Mouse (Mus musculus): Measurements from ENCODE around the gene Cdh23. TPM values are rescaled to one million over a fixed set of nuclear protein-coding genes. Genes with fewer than 3 reads are reported as not detected.

Cdh23 gene
- total RNA-seq, 4 experiments from 2014 or later, result 1.4 to 3.1 (median 2.1) TPM

- no peak for DNase-seq
Observed at GRCm38 (mm10) chr10:60463953-60464647, 232.2 kb downstream of the Cdh23 start.

GRCm38 (mm10) chr10:60456662-60457397 is 239.5 kb downstream of the Cdh23 start:
- no peak for DNase-seq

- no peak for DNase-seq
Observed at GRCm38 (mm10) chr10:60455193-60455592, 241.1 kb downstream of the Cdh23 start.

GRCm38 (mm10) chr10:60447186-60447585 is 249.1 kb downstream of the Cdh23 start:
- no peak for DNase-seq

- DNase-seq, result peak; percentile 30
Observed at GRCm38 (mm10) chr10:60445031-60445593, 251.2 kb downstream of the Cdh23 start.

GRCm38 (mm10) chr10:60443078-60443477 is 253.2 kb downstream of the Cdh23 start:
- DNase-seq, result no peak

GRCm38 (mm10) chr10:60442321-60442720 is 254.0 kb downstream of the Cdh23 start:
- DNase-seq, result no peak

- no peak for DNase-seq
Observed at GRCm38 (mm10) chr10:60432679-60433078, 263.6 kb downstream of the Cdh23 start.

- DNase-seq, result no peak
Observed at GRCm38 (mm10) chr10:60430591-60430990, 265.7 kb downstream of the Cdh23 start.

GRCm38 (mm10) chr10:60430001-60430400 is 266.3 kb downstream of the Cdh23 start:
- DNase-seq, result no peak

- DNase-seq, result no peak
Observed at GRCm38 (mm10) chr10:60422756-60423155, 273.5 kb downstream of the Cdh23 start.

GRCm38 (mm10) chr10:60419624-60420023 is 276.7 kb downstream of the Cdh23 start:
- DNase-seq, result no peak

GRCm38 (mm10) chr10:60418137-60418536 is 278.2 kb downstream of the Cdh23 start:
- no peak for DNase-seq

GRCm38 (mm10) chr10:60417041-60417440 is 279.2 kb downstream of the Cdh23 start:
- DNase-seq, result no peak

GRCm38 (mm10) chr10:60413756-60414155 is 282.5 kb downstream of the Cdh23 start:
- DNase-seq, result no peak

- DNase-seq, result no peak
Observed at GRCm38 (mm10) chr10:60411794-60412193, 284.5 kb downstream of the Cdh23 start.

- DNase-seq, result no peak
Observed at GRCm38 (mm10) chr10:60407831-60408230, 288.5 kb downstream of the Cdh23 start.

- no peak for DNase-seq
Observed at GRCm38 (mm10) chr10:60405460-60406177, 290.7 kb downstream of the Cdh23 start.

- no peak for DNase-seq
Observed at GRCm38 (mm10) chr10:60400507-60401295, 295.6 kb downstream of the Cdh23 start.

GRCm38 (mm10) chr10:60399449-60399848 is 296.8 kb downstream of the Cdh23 start, which contains the start of gene Gm17455:
Gm17455 (plus strand) TSS chr10:60399726.
- DNase-seq, result no peak

- no peak for DNase-seq
Observed at GRCm38 (mm10) chr10:60398051-60398814, 298.1 kb downstream of the Cdh23 start.

All from adrenal gland, adult 8-10 months (tissue).